Mouse (Mus musculus) cortical plate, adult 2 months (tissue): ENCODE measurements around the gene Pdcd1lg2. TPM values are rescaled to one million over a fixed set of nuclear protein-coding genes. Genes with fewer than 3 reads are reported as not detected.
"Not testable (repeated sequence)": the region's sequence is repeated elsewhere in the genome, so short reads cannot be mapped to it uniquely, and the experiment has no call there.

Experiments used
- H3K27ac ChIP-seq: fragments of 200-500 bp; 2 replicates; pipeline ENCODE4 v1.5.1; 2012; ENCODE audit warnings: low read length, control low read depth, inconsistent platforms; ENCODE audit not compliant: insufficient read depth
- H3K4me1 ChIP-seq: fragments of 200-500 bp; 2 replicates; pipeline ENCODE4 v1.6.1; 2011; ENCODE audit warnings: low read length; ENCODE audit not compliant: control insufficient read depth, insufficient read depth
- H3K4me3 ChIP-seq: fragments of 200-500 bp; 2 replicates; pipeline ENCODE4 v1.5.1; 2011; ENCODE audit warnings: mild to moderate bottlenecking, low read length, control low read depth; ENCODE audit not compliant: insufficient read depth
- CTCF ChIP-seq: fragments of 200-500 bp; IDR thresholded peaks from 2 replicates; pipeline ENCODE4 v1.5.1; 2011; ENCODE audit warnings: mild to moderate bottlenecking, control low read depth, low read length; ENCODE audit not compliant: insufficient read depth; ENCODE audit errors: extremely low read depth
- POLR2A ChIP-seq: fragments of 200-500 bp; IDR thresholded peaks from 2 replicates; pipeline ENCODE4 v1.6.1; 2011; ENCODE audit warnings: mild to moderate bottlenecking, low read length, control low read depth; ENCODE audit not compliant: insufficient read depth; ENCODE audit errors: extremely low read depth
- polyA plus RNA-seq: library from polyadenylated mRNA; depleted of rRNA; stranded (reverse); fragments of >200 nt; gene quantifications from 2 replicates; pipeline ENCODE4 v1.2.3, GENCODE M21; 2012

Pdcd1lg2 gene
- polyA plus RNA-seq, 1 experiment = not detected

DNA sequence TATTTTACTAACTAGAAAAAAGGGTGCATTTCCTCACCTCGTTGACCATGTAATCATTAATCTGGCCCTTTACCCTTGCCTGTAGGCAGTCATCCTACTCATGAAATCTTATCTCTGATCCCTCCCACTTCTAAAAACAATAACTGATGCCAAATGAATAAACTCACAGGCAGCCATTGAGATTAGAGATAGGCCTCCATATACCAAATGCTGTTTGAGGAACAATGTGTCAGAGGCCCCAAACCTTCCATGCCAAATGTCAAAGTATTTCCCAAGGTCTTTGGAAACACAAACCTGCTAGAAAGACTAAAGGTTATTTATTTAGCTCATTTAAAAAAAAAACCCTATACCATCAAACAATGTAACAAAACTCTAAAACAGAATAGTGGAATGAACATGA lies 14.4 kb upstream of the Pdcd1lg2 start:
- no peak for TF ChIP-seq POLR2A
- Histone ChIP-seq H3K4me3 (no peak overlapping the region), H3K4me1 (no peaks in the 10 kb centered on the region), H3K27ac (no peak overlapping the region)

DNA sequence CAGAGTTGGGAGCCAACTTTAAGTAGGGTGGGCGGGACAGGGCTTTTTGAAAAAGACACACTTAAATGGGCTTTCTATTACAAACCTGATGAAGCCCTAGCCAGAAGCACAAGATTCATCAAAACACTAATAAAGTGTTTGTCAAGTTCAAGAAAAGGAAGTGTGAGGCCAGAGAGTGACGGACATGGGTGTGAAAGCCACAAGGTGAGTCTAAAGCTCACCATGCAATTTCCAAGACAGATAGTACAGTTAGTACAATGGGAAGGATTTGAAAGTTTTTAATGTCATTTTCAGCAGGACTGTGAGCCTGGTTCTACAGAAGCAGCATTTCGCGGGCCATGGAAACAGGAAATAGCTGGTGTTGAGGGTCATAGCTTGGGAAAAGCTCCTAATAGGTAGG lies 10.9 kb upstream of the Pdcd1lg2 start:
- Histone ChIP-seq H3K4me1 (no peaks in the 10 kb centered on the region), H3K27ac (no peak overlapping the region), H3K4me3 (no peak overlapping the region)
- TF ChIP-seq CTCF (no peak), POLR2A (no peak)

DNA sequence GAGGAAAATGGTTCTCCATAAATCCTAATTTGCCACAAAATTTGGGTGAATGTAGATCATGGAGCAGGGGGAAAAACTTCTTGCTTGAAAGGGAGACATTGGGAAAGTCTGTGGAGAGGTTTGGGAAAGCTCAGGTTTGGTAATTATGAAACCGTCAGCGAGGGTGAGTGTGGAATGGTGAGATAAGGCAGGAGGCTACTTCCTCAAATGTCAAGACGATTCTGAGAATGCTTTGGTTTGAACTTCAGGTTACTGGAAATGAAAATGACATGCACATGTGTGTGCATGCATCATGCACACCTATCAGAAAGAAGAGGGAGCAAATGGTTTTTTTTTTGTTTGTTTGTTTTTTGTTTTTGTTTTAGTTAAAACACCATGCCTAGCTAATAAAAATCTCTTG lies 10.3 kb upstream of the Pdcd1lg2 start:
- H3K27ac ChIP-seq = no peak overlapping the region
- TF ChIP-seq CTCF = no peak
- TF ChIP-seq POLR2A = no peak

DNA sequence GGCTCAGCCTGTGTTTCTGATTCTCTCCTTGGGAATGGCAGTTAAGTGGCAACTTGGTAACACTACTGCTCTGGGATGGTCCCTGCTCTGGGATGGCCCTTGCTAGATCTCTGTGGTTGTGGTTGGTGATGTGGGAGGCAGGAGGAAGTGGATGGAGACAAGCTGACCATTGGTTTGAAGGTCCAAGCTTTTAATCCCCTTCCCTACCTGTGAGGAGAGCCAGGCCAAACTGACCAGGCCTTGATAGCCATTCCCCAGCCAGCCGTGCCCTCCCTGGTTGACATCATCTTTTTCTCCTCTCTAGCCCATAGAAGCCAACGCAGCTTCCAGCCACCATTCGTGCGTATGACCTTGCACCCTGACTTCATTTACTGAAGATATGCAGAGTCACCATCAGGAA lies 8.1 kb upstream of the Pdcd1lg2 start:
- Histone ChIP-seq H3K4me1 (0 out of 2 replicates have a peak, but pooled peaks cover 1% of the 10 kb centered on the region), H3K27ac (no peak overlapping the region), H3K4me3 (no peak overlapping the region)
- TF ChIP-seq POLR2A (no peak), CTCF (no peak)

More for the DNA sequence above, 10.3 kb upstream of the Pdcd1lg2 start:
- Histone ChIP-seq H3K4me1 (no peaks in the 10 kb centered on the region), H3K4me3 (no peak overlapping the region)

DNA sequence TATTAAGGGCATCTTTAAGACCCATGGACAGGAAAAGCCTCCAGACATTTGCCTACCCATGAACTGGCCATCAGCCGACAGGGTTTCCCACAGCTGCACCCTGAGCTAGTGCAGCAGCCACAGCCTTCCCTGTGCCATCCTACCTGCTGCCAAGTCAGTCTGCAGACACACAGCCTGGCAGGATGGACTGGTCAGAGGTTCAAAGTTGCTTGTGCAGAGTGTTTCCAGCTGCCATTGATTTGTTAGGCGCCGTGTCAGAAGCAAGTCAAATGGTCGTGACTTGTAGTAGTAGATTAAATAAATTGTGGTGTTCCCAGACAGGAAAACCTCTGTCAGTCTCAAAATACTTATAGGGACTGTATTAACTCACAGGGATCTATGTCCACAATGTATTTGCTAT lies 7.5 kb upstream of the Pdcd1lg2 start:
- Histone ChIP-seq H3K4me3 (no peak overlapping the region), H3K4me1 (0 out of 2 replicates have a peak, but pooled peaks cover 1% of the 10 kb centered on the region), H3K27ac (no peak overlapping the region)
- TF ChIP-seq POLR2A = no peak
- no peak for TF ChIP-seq CTCF

DNA sequence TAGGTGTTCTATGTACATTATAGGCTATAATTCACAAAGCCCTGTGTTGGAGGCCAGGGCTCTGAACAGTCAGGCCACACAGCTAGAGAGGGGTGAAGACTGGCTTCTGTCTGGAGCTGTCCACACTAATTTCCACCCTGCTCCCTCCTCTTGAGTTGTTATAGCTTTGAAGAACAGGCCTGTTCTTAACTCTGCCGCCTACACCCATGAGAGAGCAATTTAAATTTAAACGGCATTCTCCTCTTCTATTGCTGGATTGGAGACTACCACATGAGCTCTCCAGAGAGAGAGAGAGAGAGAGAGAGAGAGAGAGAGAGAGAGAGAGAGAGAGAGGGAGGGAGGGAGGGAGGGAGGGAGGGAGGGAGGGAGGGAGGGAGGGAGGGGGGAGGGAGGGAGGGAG lies 5.3 kb upstream of the Pdcd1lg2 start:
- no peak overlapping the region for H3K27ac ChIP-seq
- H3K4me3 ChIP-seq = no peak overlapping the region
- H3K4me1 ChIP-seq = 0 out of 2 replicates have a peak, but pooled peaks cover 1% of the 10 kb centered on the region
- TF ChIP-seq POLR2A (no peak), CTCF (no peak)

DNA sequence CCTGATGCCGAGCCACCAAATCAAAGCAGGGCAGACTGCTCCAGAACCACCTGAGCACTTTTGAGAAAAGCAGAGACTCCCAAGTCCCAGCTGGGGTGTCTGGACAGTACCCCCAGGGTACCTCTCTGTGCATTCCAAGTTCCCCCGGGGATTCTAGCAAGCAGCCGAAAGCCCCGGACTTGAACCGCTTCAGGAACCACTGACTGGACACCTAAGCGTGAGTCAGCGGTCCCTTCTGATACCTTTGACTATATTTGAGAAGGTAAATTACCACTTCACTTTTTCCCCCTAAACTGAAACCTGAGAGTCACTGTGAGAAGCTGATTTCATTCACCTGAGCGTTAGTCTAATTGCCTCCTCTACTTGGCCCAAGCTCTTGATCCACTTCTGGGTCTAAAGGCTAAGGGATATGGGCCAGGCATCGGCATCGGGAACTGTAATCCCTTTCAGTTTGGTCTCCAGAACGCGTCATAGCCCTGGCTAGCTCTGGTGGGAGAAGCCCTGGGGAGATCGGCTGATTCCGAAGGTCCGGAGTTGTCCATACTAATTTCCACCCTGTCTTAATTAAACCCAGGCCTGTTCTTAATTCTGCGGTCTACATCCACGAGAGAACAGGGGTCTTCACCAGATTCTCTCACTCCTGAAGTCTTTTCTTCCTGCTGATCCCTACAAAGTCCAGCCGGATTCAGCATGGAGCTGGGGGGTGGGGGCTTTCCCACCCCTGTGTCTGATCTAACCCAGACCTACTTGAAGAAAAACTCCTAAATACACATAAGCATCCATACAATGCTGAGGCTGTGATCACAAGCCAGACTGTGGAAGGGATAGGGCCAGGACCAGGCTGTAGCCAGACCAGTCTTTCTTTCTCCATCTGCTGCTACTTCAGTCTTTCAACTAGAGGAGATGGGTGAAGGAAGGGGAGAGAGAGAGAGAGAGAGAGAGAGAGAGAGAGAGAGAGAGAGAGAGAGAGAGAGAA lies 4.4 kb upstream of the Pdcd1lg2 start:
- TF ChIP-seq CTCF (no peak), POLR2A (no peak)
- H3K4me1 ChIP-seq = 0 out of 2 replicates have a peak, but pooled peaks cover 1% of the 10 kb centered on the region
- H3K27ac ChIP-seq = no peak overlapping the region
- H3K4me3 ChIP-seq = no peak overlapping the region

DNA sequence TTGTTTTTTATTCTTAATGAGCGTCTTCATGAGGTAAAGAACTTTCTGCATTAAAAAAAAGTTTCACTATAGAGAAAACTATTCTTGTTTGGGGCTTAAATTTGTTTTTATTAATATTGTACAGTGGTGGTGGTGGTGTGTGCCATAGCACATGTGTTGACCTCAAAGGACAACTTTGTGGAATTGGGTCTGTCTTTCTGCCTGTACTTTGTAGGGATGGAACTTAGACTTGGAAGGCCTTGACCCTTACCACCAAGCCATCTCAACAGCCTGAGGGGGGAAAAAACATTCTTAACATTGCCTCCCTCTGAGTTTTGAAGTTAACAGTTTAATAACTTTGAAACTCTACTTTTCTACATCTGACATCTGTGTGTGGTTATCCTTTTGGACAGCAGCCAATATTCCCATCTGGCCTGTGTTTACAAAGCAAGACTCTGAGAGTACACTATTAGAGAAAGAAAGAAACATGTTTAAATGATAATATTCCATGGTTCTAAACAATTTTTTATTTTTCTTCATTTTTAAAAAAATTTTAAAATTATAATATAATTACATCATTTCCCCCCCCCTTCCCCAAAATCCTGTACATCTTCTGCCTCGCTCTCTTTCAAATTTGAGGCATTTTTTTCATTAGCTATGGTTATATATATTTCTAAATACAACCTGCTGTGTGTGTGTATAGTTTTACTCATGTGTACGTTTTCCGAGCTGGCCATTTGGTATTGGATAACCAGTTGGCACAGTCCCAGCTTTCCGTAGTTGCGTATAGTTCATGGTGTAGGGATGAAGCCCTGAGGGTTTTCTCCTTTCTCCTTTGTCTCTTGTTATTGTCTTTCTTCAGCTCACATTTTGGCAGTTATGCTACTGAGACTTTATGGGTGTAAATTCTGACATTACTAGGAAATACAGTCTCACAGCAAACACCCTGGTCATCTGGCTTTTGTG lies 2.0 kb downstream of the Pdcd1lg2 start:
- no peaks in the 10 kb centered on the region for H3K4me1 ChIP-seq
- no peak overlapping the region for H3K27ac ChIP-seq
- no peak for TF ChIP-seq POLR2A
- TF ChIP-seq CTCF = no peak
- H3K4me3 ChIP-seq = no peak overlapping the region

DNA sequence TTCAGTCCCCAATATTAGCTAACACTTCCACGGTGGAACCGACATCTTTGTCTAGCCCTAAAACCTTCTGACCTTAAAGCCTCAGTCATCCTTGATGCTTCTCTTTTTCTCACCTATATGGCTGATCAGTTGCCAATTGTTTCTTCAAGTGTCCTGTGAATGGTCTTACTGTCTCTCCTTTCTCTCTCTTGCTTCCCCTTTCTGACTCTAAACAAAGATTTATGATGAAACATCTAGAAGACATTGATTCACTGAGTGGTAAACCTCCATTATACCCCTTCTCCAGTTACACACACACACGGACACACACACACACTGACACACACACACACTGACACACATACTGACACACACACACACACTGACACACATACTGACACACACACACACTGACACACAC lies 3.8 kb downstream of the Pdcd1lg2 start:
- Histone ChIP-seq H3K4me3 (no peak overlapping the region), H3K27ac (no peak overlapping the region), H3K4me1 (no peaks in the 10 kb centered on the region)
- TF ChIP-seq POLR2A (no peak), CTCF (no peak)

DNA sequence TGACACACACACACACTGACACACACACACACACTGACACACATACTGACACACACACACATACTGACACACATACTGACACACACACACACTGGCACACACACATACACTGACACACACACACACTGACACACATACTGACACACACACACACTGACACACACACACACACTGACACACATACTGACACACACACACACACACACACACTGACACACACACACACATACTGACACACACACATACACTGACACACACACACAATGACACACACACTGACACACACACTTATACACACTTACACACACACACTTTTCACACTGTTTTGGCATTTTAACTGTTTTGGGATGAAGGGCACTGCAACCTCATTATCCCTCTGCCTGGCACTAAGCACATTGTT lies 4.2 kb downstream of the Pdcd1lg2 start:
- H3K4me3 ChIP-seq, H3K27ac ChIP-seq: not testable (repeated sequence)

More for the DNA sequence above, 4.2 kb downstream of the Pdcd1lg2 start:
- not testable (repeated sequence) for H3K4me1 ChIP-seq
